ENCODE assay signal across 23 mouse cellular contexts in the genomic region with DNA sequence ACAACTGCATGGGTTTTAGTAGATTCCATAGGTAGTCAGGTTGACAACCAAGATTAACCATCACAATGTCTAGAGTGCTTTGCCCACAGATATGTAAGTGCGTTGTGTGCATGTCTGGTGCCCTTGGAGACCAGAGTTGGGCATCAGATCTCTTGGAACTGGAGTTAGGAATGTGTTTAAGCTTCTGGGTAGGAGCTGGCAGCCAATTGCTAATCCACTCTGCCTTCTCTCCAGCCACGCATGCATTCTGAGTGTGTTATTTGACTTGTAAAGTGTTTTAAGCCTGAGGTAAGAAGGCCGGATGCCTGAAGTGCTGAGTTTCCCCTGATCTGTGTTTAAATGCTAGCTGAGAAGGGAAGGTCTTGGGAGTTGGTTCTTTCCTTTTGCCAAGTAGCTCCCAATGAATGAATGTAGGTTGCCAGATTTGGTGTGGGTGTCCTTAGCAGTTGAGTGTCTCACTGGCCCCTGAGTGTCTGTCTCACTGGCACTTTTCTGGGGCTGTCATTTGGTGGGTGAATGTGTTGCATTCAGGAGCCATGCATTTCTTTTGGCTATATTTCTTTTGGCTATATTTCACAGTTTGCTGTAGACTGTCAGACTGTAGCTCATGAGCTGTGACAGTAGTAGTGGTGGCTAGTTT. TPM values are rescaled to one million over a fixed set of nuclear protein-coding genes. Genes with fewer than 3 reads are reported as not detected.
DNase-seq lines count a peak whose midpoint lies in the region; ATAC-seq and TF ChIP-seq lines count a peak whose summit lies in the region.
"Had no signal": no experiment of that assay in that cellular context is flagged by ENCODE, and none has a peak within 500 bp of the region (broad histone marks: within the 10 kb centered on the region; RNA-seq: fewer than 3 reads in every experiment).

No protein-coding gene starts in this region.

- no peak for TF ChIP-seq POLR2A in CH12.LX (IDR thresholded peaks at IDR 0.05; ENCODE audit: low read depth, low read length)

- no peak for TF ChIP-seq CTCF in CH12.LX (conservative IDR thresholded peaks at IDR 0.05 in 1 of 2, IDR thresholded peaks at IDR 0.05 in 1 of 2; ENCODE audit: low read depth in 2 of 2, low read length in 2 of 2)

- 85% methylated on average over 3 of the region's 3 CpGs for WGBS in heart, embryonic 13.5 days
- 69% methylated on average over 3 of the region's 3 CpGs for WGBS in lung, embryonic 16.5 days

- H3K9me3 ChIP-seq in heart, embryonic 13.5 days: no peaks in the 10 kb centered on the region
- H3K9me3 ChIP-seq in CH12.LX (replicated peaks; ENCODE audit: low read length): no peaks in the 10 kb centered on the region
- no peaks in the 10 kb centered on the region for H3K9me3 ChIP-seq in lung, embryonic 16.5 days (ENCODE audit: control insufficient read depth, low read length)
- H3K9me3 ChIP-seq: forebrain, embryonic 13.5 days; hindbrain, embryonic 15.5 days; limb, embryonic 13.5 days; midbrain, embryonic 15.5 days; stomach, embryonic 15.5 days had no signal

- H3K27me3 ChIP-seq in heart, embryonic 13.5 days (replicated peaks): no peaks in the 10 kb centered on the region
- no peaks in the 10 kb centered on the region for H3K27me3 ChIP-seq in CH12.LX (replicated peaks)
- H3K27me3 ChIP-seq in lung, embryonic 16.5 days (ENCODE audit: control insufficient read depth, insufficient read depth, low read depth, low read length): no peaks in the 10 kb centered on the region
- H3K27me3 ChIP-seq: forebrain, embryonic 13.5 days; hindbrain, embryonic 15.5 days; limb, embryonic 13.5 days; midbrain, embryonic 15.5 days; stomach, embryonic 15.5 days had no signal

- H3K27ac ChIP-seq in heart, embryonic 13.5 days (replicated peaks): 0 out of 2 replicates have a peak overlapping the region, but pooled peaks have one; percentile 8
- no peak overlapping the region for H3K27ac ChIP-seq in CH12.LX (ENCODE audit: insufficient read depth, low read depth)
- peak overlapping the region; percentile 49 for H3K27ac ChIP-seq in lung, embryonic 16.5 days (ENCODE audit: low read length)
- H3K27ac ChIP-seq: forebrain, embryonic 13.5 days; gastrocnemius, adult 2 months; heart, adult 2 months; hindbrain, embryonic 15.5 days; left cerebral cortex, adult 2 months; limb, embryonic 13.5 days; liver, embryonic 14.5 days; midbrain, embryonic 15.5 days; stomach, embryonic 15.5 days had no signal

- ATAC-seq in heart, embryonic 13.5 days (ENCODE audit: extremely low read depth, insufficient number of reproducible peaks, low FRiP score, low TSS enrichment): no peak
- peak; percentile 71 for ATAC-seq in lung, embryonic 16.5 days (ENCODE audit: low read depth)
- ATAC-seq: forebrain, embryonic 13.5 days; intestine, postnatal 0 days; midbrain, embryonic 15.5 days had no signal

- DNase-seq in heart, adult 18-20 months: no peak
- DNase-seq in CH12.LX (ENCODE audit: extremely low read depth): peak; percentile 18
- DNase-seq in R1 (ENCODE audit: low read depth, low spot score): peak; percentile 31
- no peak for DNase-seq in spleen, postnatal 10 days (ENCODE audit: low spot score in 2 of 2)
- no peak for DNase-seq in B cell, adult 2 months
- DNase-seq in cerebellum, postnatal 4 days (ENCODE audit: low spot score in 2 of 2): no peak
- DNase-seq: adrenal gland, adult 8-10 months; cerebellum, adult 2 months; gastrocnemius, adult 2 months; kidney, postnatal 10 days; spleen, adult 18-20 months; thymus, postnatal 14 days had no signal

- no peak overlapping the region for H3K4me2 ChIP-seq in heart, embryonic 13.5 days
- H3K4me2 ChIP-seq in CH12.LX (ENCODE audit: insufficient read depth, low read depth, poor library complexity, severe bottlenecking): no peak overlapping the region
- H3K4me2 ChIP-seq in lung, embryonic 16.5 days (ENCODE audit: low read depth, low read length): no peak overlapping the region
- H3K4me2 ChIP-seq: forebrain, embryonic 13.5 days; hindbrain, embryonic 15.5 days; limb, embryonic 13.5 days; midbrain, embryonic 15.5 days; stomach, embryonic 15.5 days had no signal

- no peak overlapping the region for H3K9ac ChIP-seq in heart, embryonic 13.5 days
- H3K9ac ChIP-seq in CH12.LX (ENCODE audit: insufficient read depth, low read depth): no peak overlapping the region
- no peak overlapping the region for H3K9ac ChIP-seq in lung, embryonic 16.5 days (ENCODE audit: low read length)
- H3K9ac ChIP-seq: forebrain, embryonic 13.5 days; hindbrain, embryonic 15.5 days; limb, embryonic 13.5 days; liver, embryonic 14.5 days; midbrain, embryonic 15.5 days; stomach, embryonic 15.5 days had no signal

- no peak for TF ChIP-seq EP300 in CH12.LX (IDR thresholded peaks at IDR 0.05; ENCODE audit: low read length)

- peaks cover 38% of the 10 kb centered on the region for H3K4me1 ChIP-seq in heart, embryonic 13.5 days
- peaks cover 11 to 73% of the 10 kb centered on the region in 2 experiments; a peak in 3 of 4 replicates for H3K4me1 ChIP-seq in CH12.LX (ENCODE audit: control insufficient read depth in 1 of 2, insufficient read depth in 2 of 2)
- peaks cover 29% of the 10 kb centered on the region for H3K4me1 ChIP-seq in lung, embryonic 16.5 days (replicated peaks; ENCODE audit: control insufficient read depth, insufficient read depth, low read length)
- H3K4me1 ChIP-seq: forebrain, embryonic 13.5 days; midbrain, embryonic 15.5 days had no signal

- dilution Hi-C loops in CH12.LX (cut with MboI; ENCODE audit: extremely low pct_ligation_motif_present, extremely low pct_unique_long_range_greater_than_20kb, low sequenced_read_pairs): no loop called here

- peaks cover 18% of the 10 kb centered on the region for H3K79me2 ChIP-seq in CH12.LX (replicated peaks; ENCODE audit: control insufficient read depth, extremely low read depth, insufficient read depth, poor library complexity, severe bottlenecking)

- TF ChIP-seq RAD21 in CH12.LX (IDR thresholded peaks at IDR 0.05; ENCODE audit: low read depth, low read length): no peak

- H3K4me3 ChIP-seq in heart, embryonic 13.5 days: no peak overlapping the region
- no peak overlapping the region for H3K4me3 ChIP-seq in CH12.LX (replicated peaks in 1 of 3; ENCODE audit: low read depth in 2 of 3, low read length in 2 of 3, poor library complexity in 1 of 3)
- no peak overlapping the region for H3K4me3 ChIP-seq in lung, embryonic 16.5 days (ENCODE audit: low read length)
- H3K4me3 ChIP-seq: forebrain, embryonic 13.5 days; gastrocnemius, adult 2 months; heart, adult 2 months; hindbrain, embryonic 15.5 days; left cerebral cortex, adult 2 months; limb, embryonic 13.5 days; midbrain, embryonic 15.5 days; stomach, embryonic 15.5 days had no signal

- in situ Hi-C loops in CH12.LX (cut with MboI; ENCODE audit: low pct_ligation_motif_present, low pct_unique_long_range_greater_than_20kb, low sequenced_read_pairs): no loop called here

- H3K36me3 ChIP-seq in heart, embryonic 13.5 days: peaks cover 3% of the 10 kb centered on the region; the same call in 1 of the 2 replicates
- H3K36me3 ChIP-seq in CH12.LX (replicated peaks in 1 of 2; ENCODE audit: control insufficient read depth in 1 of 2, insufficient read depth in 1 of 2, low read length in 1 of 2): peaks cover 0 to 24% of the 10 kb centered on the region in 2 experiments
- no peaks in the 10 kb centered on the region for H3K36me3 ChIP-seq in lung, embryonic 16.5 days (ENCODE audit: control insufficient read depth, insufficient read depth, low read length)
- H3K36me3 ChIP-seq: hindbrain, embryonic 15.5 days; limb, embryonic 13.5 days; midbrain, embryonic 15.5 days; stomach, embryonic 15.5 days had no signal

TF ChIP-seq in CH12.LX, 34 proteins besides CTCF, POLR2A, EP300 and RAD21:
- TF ChIP-seq SIN3A (IDR thresholded peaks at IDR 0.05; ENCODE audit: low read length) (no peak), ZMIZ1 (IDR thresholded peaks at IDR 0.05; ENCODE audit: low read depth, low read length) (no peak), BHLHE40 (IDR thresholded peaks at IDR 0.05; ENCODE audit: low read depth, low read length) (no peak), MAFK (IDR thresholded peaks at IDR 0.05; ENCODE audit: insufficient replicate concordance, low read length) (no peak), UBTF (IDR thresholded peaks at IDR 0.05; ENCODE audit: low read depth, low read length) (no peak), ELF1 (IDR thresholded peaks at IDR 0.05; ENCODE audit: low read depth, low read length) (no peak)
TF ChIP-seq in CH12.LX: peak in this region for 0.

RNA-seq across cellular contexts. Expression of gene Ap3b1, which starts 26.3 kb away (rescaled TPM):
- polyA plus RNA-seq in heart, embryonic 13.5 days (2015; fragmentation: Nextera tagmentation; extraction: Ambion mirVana): 28.9 and 29.4 TPM in 2 replicates
- 10 to 100 TPM; 21.1 to 31.0 TPM for total RNA-seq in heart, adult 18-20 months (2021)
- total RNA-seq in CH12.LX (2012; rRNA removed): 53.2 and 60.7 TPM in 2 replicates
- total RNA-seq in CH12.LX (2014; rRNA removed): 40.8 and 46.0 TPM in 2 replicates
- polyA plus RNA-seq in CH12.LX (2012; ENCODE audit: insufficient read length, low read depth): 100 and 113 TPM in 2 replicates
- polyA plus RNA-seq in lung, embryonic 16.5 days (2015; fragmentation: Nextera tagmentation; extraction: Ambion mirVana): 41.0 and 42.5 TPM in 2 replicates

Comparison
In these comparisons a context has a peak if more than half of its experiments do, and no peak if none do; other contexts are left out.
1. DNase-seq: peak in CH12.LX (single experiment) and R1 (single experiment); none in heart, adult 18-20 months (0 of 2), spleen, postnatal 10 days (0 of 2), B cell, adult 2 months (0 of 2) and cerebellum, postnatal 4 days (0 of 2).